ENCODE assay signal across 37 mouse cellular contexts in genomic region chr5:76427581-76427980, GRCm38 (mm10). TPM values are rescaled to one million over a fixed set of nuclear protein-coding genes. Genes with fewer than 3 reads are reported as not detected.
"Had no signal": no experiment of that assay in that cellular context is flagged by ENCODE, and none has a peak within 500 bp of the region (broad histone marks: within the 10 kb centered on the region; RNA-seq: fewer than 3 reads in every experiment).

No protein-coding gene starts in this region.

- H3K4me2 ChIP-seq: limb, embryonic 12.5 days; limb, embryonic 13.5 days; limb, embryonic 15.5 days; liver, embryonic 11.5 days; liver, embryonic 12.5 days; liver, embryonic 13.5 days; liver, embryonic 15.5 days; lung, embryonic 14.5 days; lung, embryonic 15.5 days; midbrain, embryonic 11.5 days; midbrain, embryonic 12.5 days; midbrain, embryonic 13.5 days; midbrain, embryonic 15.5 days had no signal

- H3K27me3 ChIP-seq: limb, embryonic 12.5 days; limb, embryonic 13.5 days; limb, embryonic 15.5 days; liver, embryonic 12.5 days; liver, embryonic 13.5 days; liver, embryonic 15.5 days; lung, embryonic 15.5 days; midbrain, embryonic 12.5 days; midbrain, embryonic 13.5 days; midbrain, embryonic 15.5 days had no signal

- H3K4me3 ChIP-seq: left cerebral cortex, adult 2 months; limb, embryonic 10.5 days; limb, embryonic 12.5 days; limb, embryonic 13.5 days; limb, embryonic 15.5 days; liver, embryonic 12.5 days; liver, embryonic 13.5 days; liver, embryonic 15.5 days; lung, embryonic 15.5 days; megakaryocyte, embryonic 14.5 days; midbrain, embryonic 10.5 days; midbrain, embryonic 12.5 days; midbrain, embryonic 13.5 days; midbrain, embryonic 15.5 days had no signal

- H3K36me3 ChIP-seq: limb, embryonic 10.5 days; limb, embryonic 12.5 days; limb, embryonic 13.5 days; limb, embryonic 15.5 days; liver, embryonic 12.5 days; liver, embryonic 13.5 days; liver, embryonic 15.5 days; lung, embryonic 15.5 days; midbrain, embryonic 10.5 days; midbrain, embryonic 12.5 days; midbrain, embryonic 13.5 days; midbrain, embryonic 15.5 days had no signal

- DNase-seq: left cerebral cortex, postnatal 4 days; liver; liver, embryonic 13.5 days; liver, postnatal 0 days; lung, adult 18-20 months; lung, adult 2 months; lung, embryonic 14.5 days; lung, postnatal 10 days; lung, postnatal 14 days; lung, postnatal 36 days; lung, postnatal 4 days; midbrain, embryonic 14.5 days had no signal

RNA-seq across cellular contexts. Expression of gene Gm7271, which starts 56.3 kb away (rescaled TPM):
- polyA plus RNA-seq: limb, embryonic 10.5 days; limb, embryonic 11.5 days; limb, embryonic 12.5 days; limb, embryonic 13.5 days; limb, embryonic 14.5 days; limb, embryonic 15.5 days; liver, adult 2 months; liver, embryonic 11.5 days; liver, embryonic 12.5 days; liver, embryonic 13.5 days; liver, embryonic 14.5 days; liver, embryonic 15.5 days; liver, embryonic 16.5 days; liver, postnatal 0 days; lung, adult 2 months; lung, embryonic 14.5 days; lung, embryonic 15.5 days; lung, embryonic 16.5 days; lung, postnatal 0 days; macrophage; midbrain, embryonic 12.5 days; midbrain, embryonic 13.5 days; midbrain, embryonic 15.5 days; midbrain, embryonic 16.5 days; midbrain, postnatal 0 days had no signal
